Mouse (Mus musculus): ENCODE results near the gene Fam166a. TPM values are rescaled to one million over a fixed set of nuclear protein-coding genes. Genes with fewer than 3 reads are reported as not detected.
"Not testable (repeated sequence)": the region's sequence is repeated elsewhere in the genome, so short reads cannot be mapped to it uniquely, and the experiment has no call there.

The Fam166a gene
- polyA plus RNA-seq, 1 experiment from 2014 or later = not detected

- no peak within 1 kb of the TSS; the same call in 1 of the 2 replicates for H3K9ac ChIP-seq (replicated peaks)
- ATAC-seq (ENCODE audit: insufficient number of reproducible peaks, insufficient read depth, low FRiP score, low TSS enrichment, low read depth) = no peak
- peaks cover 13% of the 10 kb centered on the region for H3K4me1 ChIP-seq (replicated peaks)
- no peaks in the 10 kb centered on the region for H3K9me3 ChIP-seq
- no peak within 1 kb of the TSS for H3K4me2 ChIP-seq
- no peak within 1 kb of the TSS for H3K4me3 ChIP-seq (replicated peaks)
- H3K27me3 ChIP-seq = peaks cover 31% of the 10 kb centered on the region
- peaks cover 60% of the 10 kb centered on the region for H3K36me3 ChIP-seq
- WGBS = 84% methylated on average over 10 of the region's 10 CpGs
- no peak within 1 kb of the TSS for H3K27ac ChIP-seq
Observed at GRCm38 (mm10) chr2:25246183-25247072, 27.9 kb downstream of the Fam166a start, which contains the start of gene AL732309.1. Gene AL732309.1, minus strand, starts transcription at chr2:25246863.

- Histone ChIP-seq H3K9me3 (no peaks in the 10 kb centered on the region), H3K4me2 (no peak overlapping the region), H3K27ac (no peak overlapping the region), H3K4me3 (replicated peaks) (no peak overlapping the region), H3K9ac (replicated peaks) (no peak overlapping the region), H3K27me3 (no peaks in the 10 kb centered on the region), H3K36me3 (peaks cover 53% of the 10 kb centered on the region), H3K4me1 (replicated peaks) (peaks cover 15% of the 10 kb centered on the region)
- no peak for ATAC-seq (ENCODE audit: insufficient number of reproducible peaks, insufficient read depth, low FRiP score, low TSS enrichment, low read depth)
- WGBS = 80% methylated on average over 1 of the region's 1 CpGs
Observed at GRCm38 (mm10) chr2:25252331-25252730, 33.8 kb downstream of the Fam166a start.

- H3K9ac ChIP-seq (replicated peaks) = peak within 1 kb of the TSS; percentile 75
- peak within 1 kb of the TSS; percentile 97 for H3K4me2 ChIP-seq
- peaks cover 23% of the 10 kb centered on the region for H3K36me3 ChIP-seq
- no peaks in the 10 kb centered on the region for H3K27me3 ChIP-seq
- peak; percentile 57; the same call in 1 of the 2 replicates for ATAC-seq (ENCODE audit: insufficient number of reproducible peaks, insufficient read depth, low FRiP score, low TSS enrichment, low read depth)
- no peaks in the 10 kb centered on the region for H3K9me3 ChIP-seq
- peak within 1 kb of the TSS; percentile 64 for H3K27ac ChIP-seq
- peaks cover 15% of the 10 kb centered on the region for H3K4me1 ChIP-seq (replicated peaks)
- H3K4me3 ChIP-seq (replicated peaks) = peak within 1 kb of the TSS; percentile 79
- under 1% methylated on average over 39 of the region's 39 CpGs for WGBS
Observed at GRCm38 (mm10) chr2:25255284-25255779, 36.8 kb downstream of the Fam166a start, which contains the start of gene Tmem203. Gene Tmem203, plus strand, starts transcription at chr2:25255439.

GRCm38 (mm10) chr2:25256443-25257109 lies 38.0 kb downstream of the Fam166a start:
- not testable (repeated sequence) for H3K27me3 ChIP-seq; H3K27ac ChIP-seq; H3K9me3 ChIP-seq; ATAC-seq (ENCODE audit: insufficient number of reproducible peaks, insufficient read depth, low FRiP score, low TSS enrichment, low read depth)
- 59% methylated on average over 12 of the region's 12 CpGs for WGBS
- Histone ChIP-seq H3K9ac (replicated peaks) (peak overlapping the region; percentile 75; the same call in 1 of the 2 replicates), H3K4me1 (replicated peaks) (peaks cover 15% of the 10 kb centered on the region), H3K4me3 (replicated peaks) (peak overlapping the region; percentile 79), H3K4me2 (peak overlapping the region; percentile 97), H3K36me3 (peaks cover 10% of the 10 kb centered on the region)

GRCm38 (mm10) chr2:25257250-25257649 lies 38.7 kb downstream of the Fam166a start:
- H3K4me2 ChIP-seq; H3K27ac ChIP-seq; ATAC-seq (ENCODE audit: insufficient number of reproducible peaks, insufficient read depth, low FRiP score, low TSS enrichment, low read depth); H3K27me3 ChIP-seq; H3K36me3 ChIP-seq; H3K9me3 ChIP-seq; H3K9ac ChIP-seq (replicated peaks); H3K4me3 ChIP-seq (replicated peaks): not testable (repeated sequence)
- peaks cover 15% of the 10 kb centered on the region for H3K4me1 ChIP-seq (replicated peaks)
- WGBS = 88% methylated on average over 5 of the region's 5 CpGs

- no peak for ATAC-seq (ENCODE audit: insufficient number of reproducible peaks, insufficient read depth, low FRiP score, low TSS enrichment, low read depth)
- H3K9me3 ChIP-seq = no peaks in the 10 kb centered on the region
- H3K4me3 ChIP-seq (replicated peaks) = no peak overlapping the region
- no peak overlapping the region for H3K4me2 ChIP-seq
- WGBS = 67% methylated on average over 2 of the region's 2 CpGs
- no peaks in the 10 kb centered on the region for H3K36me3 ChIP-seq
- H3K4me1 ChIP-seq (replicated peaks) = peaks cover 24% of the 10 kb centered on the region
- H3K27me3 ChIP-seq = peaks cover 12% of the 10 kb centered on the region
- no peak overlapping the region for H3K9ac ChIP-seq (replicated peaks)
- H3K27ac ChIP-seq = no peak overlapping the region
Observed at GRCm38 (mm10) chr2:25258887-25259286, 40.3 kb downstream of the Fam166a start.

GRCm38 (mm10) chr2:25261870-25262269 lies 43.3 kb downstream of the Fam166a start:
- Histone ChIP-seq H3K4me3 (replicated peaks) (peak overlapping the region; percentile 63), H3K27ac (no peak overlapping the region), H3K27me3 (peaks cover 27% of the 10 kb centered on the region), H3K4me2 (peak overlapping the region; percentile 98), H3K36me3 (no peaks in the 10 kb centered on the region), H3K4me1 (replicated peaks) (peaks cover 29% of the 10 kb centered on the region), H3K9ac (replicated peaks) (0 out of 2 replicates have a peak overlapping the region, but pooled peaks have one; percentile 12), H3K9me3 (no peaks in the 10 kb centered on the region)
- no peak; the same call in none of the 2 replicates for ATAC-seq (ENCODE audit: insufficient number of reproducible peaks, insufficient read depth, low FRiP score, low TSS enrichment, low read depth)
- 52% methylated on average over 12 of the region's 12 CpGs for WGBS

GRCm38 (mm10) chr2:25262291-25262767 lies 43.8 kb downstream of the Fam166a start, which contains the start of gene Tprn:
Gene Tprn, plus strand, starts transcription at chr2:25262618.
- peak within 1 kb of the TSS; percentile 74 for H3K9ac ChIP-seq (replicated peaks)
- under 1% methylated on average over 39 of the region's 39 CpGs for WGBS
- peaks cover 27% of the 10 kb centered on the region for H3K27me3 ChIP-seq
- peak within 1 kb of the TSS; percentile 63 for H3K4me3 ChIP-seq (replicated peaks)
- H3K9me3 ChIP-seq = no peaks in the 10 kb centered on the region
- H3K4me2 ChIP-seq = peak within 1 kb of the TSS; percentile 98
- H3K27ac ChIP-seq = no peak within 1 kb of the TSS
- peaks cover 34% of the 10 kb centered on the region for H3K4me1 ChIP-seq (replicated peaks)
- ATAC-seq (ENCODE audit: insufficient number of reproducible peaks, insufficient read depth, low FRiP score, low TSS enrichment, low read depth) = peak; percentile 99
- 0 out of 2 replicates have a peak, but pooled peaks cover under 1% of the 10 kb centered on the region for H3K36me3 ChIP-seq

GRCm38 (mm10) chr2:25262795-25263622 lies 44.5 kb downstream of the Fam166a start:
- no peak overlapping the region for H3K27ac ChIP-seq
- H3K36me3 ChIP-seq = 0 out of 2 replicates have a peak, but pooled peaks cover 4% of the 10 kb centered on the region
- no peaks in the 10 kb centered on the region for H3K9me3 ChIP-seq
- peak overlapping the region; percentile 98 for H3K4me2 ChIP-seq
- H3K9ac ChIP-seq (replicated peaks) = peak overlapping the region; percentile 74
- no peak for ATAC-seq (ENCODE audit: insufficient number of reproducible peaks, insufficient read depth, low FRiP score, low TSS enrichment, low read depth)
- WGBS = under 1% methylated on average over 82 of the region's 82 CpGs
- H3K4me1 ChIP-seq (replicated peaks) = peaks cover 35% of the 10 kb centered on the region
- H3K27me3 ChIP-seq = peaks cover 27% of the 10 kb centered on the region
- H3K4me3 ChIP-seq (replicated peaks) = peak overlapping the region; percentile 63

GRCm38 (mm10) chr2:25263623-25264285 lies 45.2 kb downstream of the Fam166a start:
- Histone ChIP-seq H3K27ac (no peak overlapping the region), H3K9ac (replicated peaks) (peak overlapping the region; percentile 74), H3K4me2 (peak overlapping the region; percentile 98), H3K36me3 (peaks cover 9% of the 10 kb centered on the region; the same call in 1 of the 2 replicates), H3K4me1 (replicated peaks) (peaks cover 35% of the 10 kb centered on the region), H3K4me3 (replicated peaks) (peak overlapping the region; percentile 63), H3K9me3 (no peaks in the 10 kb centered on the region), H3K27me3 (peaks cover 27% of the 10 kb centered on the region)
- no peak for ATAC-seq (ENCODE audit: insufficient number of reproducible peaks, insufficient read depth, low FRiP score, low TSS enrichment, low read depth)
- 21% methylated on average over 12 of the region's 12 CpGs for WGBS
